Mouse (Mus musculus) cerebellum, adult 8-10 months (tissue): ENCODE results near the gene Kctd7.

Experiments used
- DNase-seq: peaks from one replicate; pipeline ENCODE4 v3.0.0; 2022

Gene Kctd7

DNA sequence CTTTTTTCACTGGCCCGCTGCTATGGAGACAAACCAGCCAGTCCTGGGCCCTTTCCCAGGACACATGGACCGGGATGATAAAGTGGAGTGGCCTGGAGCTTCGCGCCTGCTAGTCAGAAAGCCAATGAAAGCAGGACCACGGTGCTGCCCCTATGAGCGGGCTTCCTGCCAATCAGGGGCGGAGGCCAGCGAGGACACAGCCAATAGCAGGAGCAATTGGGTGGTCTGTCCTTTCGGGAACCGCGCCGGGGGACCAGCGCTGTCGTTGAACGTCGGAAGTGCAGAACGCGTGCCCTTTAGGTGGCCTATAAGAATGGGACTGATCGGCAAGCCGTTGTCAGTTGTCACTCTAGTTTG is 706 bp upstream of the Kctd7 start:
- DNase-seq: no peak

DNA sequence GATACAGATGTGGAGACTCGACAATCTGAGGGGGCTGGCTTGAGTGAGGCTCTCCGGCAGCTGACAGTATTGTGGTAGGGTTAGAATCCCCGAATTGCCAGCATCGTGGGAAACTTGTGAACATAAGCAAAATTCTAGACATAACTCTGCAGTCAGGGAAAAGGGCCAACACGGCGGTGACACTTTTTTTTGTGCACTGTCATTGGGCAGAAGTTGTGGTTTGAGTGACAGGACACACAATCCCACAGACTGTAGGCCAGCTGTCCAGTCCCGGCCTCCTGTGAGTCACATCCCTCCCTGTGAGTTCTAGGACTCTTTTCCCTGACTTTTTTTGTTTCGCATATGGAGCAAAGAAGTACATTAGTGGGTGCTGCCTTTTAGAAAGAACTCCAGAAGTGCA is 1.3 kb downstream of the Kctd7 start:
- DNase-seq: no peak

DNA sequence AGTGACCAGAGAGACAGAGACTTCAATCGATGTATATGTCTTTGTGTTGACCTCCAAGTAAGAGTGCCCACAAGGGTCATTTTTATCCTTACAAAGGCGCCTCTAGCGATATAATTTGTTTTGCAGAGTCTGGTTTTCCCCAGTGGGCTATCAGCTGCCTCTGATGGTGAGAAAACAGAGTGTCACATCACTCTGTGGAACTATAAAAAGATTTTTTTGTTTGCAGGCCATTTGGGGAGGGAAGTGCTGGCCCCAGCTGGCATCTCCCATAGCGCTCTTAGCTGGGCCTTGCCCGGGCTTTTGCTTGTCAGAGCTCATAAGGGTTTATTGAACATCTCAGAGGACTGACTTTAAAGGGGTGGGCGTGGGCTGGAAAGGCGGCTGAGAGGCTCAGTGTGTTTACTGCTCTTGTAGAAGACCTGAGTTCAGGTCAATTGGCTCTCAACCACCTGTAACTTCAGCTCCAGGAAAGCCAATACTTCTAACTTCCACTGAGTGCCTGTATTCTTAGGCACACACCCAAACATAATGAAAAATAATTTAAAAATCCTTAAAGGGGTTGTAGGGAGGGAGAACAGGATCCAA is 5.2 kb downstream of the Kctd7 start:
- no peak for DNase-seq

DNA sequence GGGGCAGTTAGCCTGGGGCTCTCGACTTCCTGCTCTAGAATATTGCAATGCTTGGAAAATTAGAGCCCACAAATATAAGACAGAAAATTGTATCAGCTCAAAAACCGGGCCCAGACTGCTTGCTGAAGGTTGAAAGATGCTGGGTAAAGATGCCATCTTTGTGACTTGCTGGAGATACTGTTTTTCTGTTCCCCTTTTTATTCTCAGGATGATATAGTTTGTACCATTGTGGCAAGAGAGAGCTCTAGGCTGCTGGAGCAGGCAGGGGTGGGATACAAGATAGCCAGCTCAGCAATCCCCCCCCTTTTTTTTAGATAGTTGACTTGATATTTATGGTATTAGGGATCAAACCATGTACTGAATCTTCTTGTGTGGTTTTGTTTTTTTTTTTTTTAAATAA is 9.6 kb downstream of the Kctd7 start:
- DNase-seq: no peak

DNA sequence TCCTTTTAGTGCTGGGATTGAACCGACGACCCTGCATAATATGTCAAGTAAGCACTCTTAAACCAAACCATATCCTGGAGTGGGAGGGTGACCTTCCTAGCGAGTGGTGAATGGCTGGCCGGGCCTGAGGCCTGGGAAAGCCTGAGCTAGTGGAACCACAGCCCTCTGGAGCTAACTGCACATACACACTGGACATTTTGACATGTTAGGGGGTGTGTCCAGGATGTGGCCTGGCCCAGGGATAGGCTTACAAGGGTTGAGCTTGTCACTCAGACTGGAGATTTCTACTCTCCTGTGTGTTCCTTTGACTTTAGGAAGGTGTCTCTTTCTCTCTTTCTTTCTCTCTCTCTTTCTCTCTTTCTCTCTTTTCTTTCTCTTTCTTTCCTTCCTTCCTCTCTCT is 13.9 kb downstream of the Kctd7 start:
- no peak for DNase-seq

DNA sequence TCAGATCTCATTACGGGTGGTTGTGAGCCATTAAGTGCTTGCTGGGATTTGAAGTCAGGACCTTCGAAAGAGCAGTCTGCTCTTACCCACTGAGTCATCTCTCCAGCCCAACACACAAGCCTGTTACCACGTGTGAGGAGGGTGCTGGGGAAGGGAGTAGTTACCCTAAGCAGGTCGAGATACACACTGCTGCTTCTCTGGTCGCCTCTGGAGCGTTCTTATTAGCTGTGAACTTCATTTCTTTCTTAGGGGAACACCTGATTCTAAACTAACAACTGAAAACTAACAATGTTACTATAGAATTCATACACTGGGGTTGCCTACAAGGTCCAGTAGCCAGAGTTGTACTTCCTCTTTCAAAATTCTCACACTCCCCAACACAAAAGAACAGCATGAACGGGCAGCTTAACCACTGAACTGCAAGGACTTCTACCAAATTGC is 15.1 kb downstream of the Kctd7 start:
- no peak for DNase-seq

DNA sequence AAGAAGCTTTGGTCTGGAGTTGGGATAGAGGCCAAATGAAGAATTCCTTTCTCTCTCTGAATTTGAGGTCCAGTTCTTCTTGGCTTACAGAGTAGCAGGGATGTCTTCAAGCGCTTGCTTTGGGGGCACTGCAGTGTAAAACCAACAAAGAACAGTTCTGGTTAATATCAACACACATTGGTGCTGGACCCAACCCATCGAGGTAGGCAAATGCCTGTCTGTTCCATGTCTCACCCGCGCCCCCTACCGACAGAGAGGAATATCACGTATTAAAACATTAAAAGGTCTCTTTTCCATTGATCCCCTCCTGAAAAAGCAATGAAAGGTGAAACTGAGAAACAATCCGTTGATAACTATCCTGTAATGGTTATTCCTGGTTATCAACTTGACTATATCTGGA is 19.0 kb downstream of the Kctd7 start:
- DNase-seq: peak; percentile 81

DNA sequence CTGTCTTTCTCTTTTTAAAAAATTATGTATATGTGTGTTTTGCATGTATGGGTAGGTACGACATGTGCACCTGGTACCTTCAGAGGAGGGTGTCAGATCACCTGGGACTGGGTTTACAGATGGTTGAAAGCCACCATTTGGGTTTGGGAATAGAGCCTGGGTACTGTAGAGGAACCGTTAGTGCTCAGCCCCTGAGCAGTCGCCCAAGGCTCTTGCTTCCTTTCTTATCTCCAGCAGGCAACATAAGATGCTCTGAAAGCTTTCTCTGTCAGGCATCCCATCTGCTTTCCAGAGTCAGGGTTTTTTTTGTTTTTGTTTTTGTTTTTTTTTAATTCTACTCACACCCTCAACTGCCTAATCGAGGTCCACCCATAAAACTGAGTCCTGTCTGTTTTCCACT is 20.6 kb downstream of the Kctd7 start:
- no peak for DNase-seq

DNA sequence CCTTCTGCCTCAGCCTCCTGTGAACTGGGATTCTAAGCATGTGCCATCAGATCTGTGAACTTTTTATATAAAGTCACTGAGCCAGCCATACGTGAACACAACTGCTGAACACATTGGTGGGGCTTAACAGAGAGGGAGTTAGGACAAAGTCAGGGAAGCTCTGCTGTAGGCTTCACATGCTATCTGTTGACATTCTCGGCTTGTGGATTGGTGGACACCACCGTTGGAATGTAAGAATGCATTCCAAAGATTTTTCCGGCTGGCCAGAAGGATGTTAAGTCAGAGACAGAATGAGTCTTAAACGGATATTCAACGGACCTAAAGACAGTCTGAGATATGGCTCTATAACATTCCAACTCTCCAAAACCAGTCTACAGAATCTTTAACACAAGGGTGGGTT is 24.4 kb downstream of the Kctd7 start:
- no peak for DNase-seq

DNA sequence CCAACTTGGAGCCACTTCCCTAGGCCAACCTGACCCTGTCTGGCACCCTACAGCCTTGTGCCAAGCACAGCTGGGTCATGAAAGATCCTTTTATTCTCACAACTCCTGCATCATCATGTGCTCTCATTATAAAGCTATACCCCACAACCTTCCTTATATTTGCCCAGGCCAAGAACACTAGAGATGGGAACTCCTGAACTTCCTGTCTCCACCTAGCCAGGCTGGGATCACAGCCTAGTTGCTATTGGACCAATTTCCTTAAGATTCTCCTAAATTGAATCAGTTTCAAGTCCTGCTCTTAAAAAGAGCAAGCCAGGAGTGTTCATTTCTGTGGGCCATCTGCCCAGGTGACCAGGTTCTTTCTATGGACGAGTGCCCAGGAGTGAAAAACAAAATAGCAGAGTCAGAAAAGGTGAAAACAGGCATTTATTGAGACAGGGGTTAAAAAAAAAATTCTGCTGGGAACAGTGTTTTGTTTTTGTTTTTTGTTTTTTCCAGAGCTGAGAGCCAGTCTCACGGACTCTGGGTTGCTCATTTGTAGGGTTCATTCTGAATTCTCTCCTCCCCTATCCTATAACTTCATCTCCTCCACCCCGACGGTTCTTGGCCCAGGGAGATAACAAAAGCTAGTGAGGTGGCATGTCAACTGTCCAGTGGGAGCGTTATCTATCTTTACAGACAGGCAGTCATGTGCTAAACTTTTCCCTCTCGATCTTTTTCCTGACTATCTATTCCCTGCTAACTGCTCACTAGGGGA is 26.2 kb downstream of the Kctd7 start:
- peak; percentile 18 for DNase-seq

DNA sequence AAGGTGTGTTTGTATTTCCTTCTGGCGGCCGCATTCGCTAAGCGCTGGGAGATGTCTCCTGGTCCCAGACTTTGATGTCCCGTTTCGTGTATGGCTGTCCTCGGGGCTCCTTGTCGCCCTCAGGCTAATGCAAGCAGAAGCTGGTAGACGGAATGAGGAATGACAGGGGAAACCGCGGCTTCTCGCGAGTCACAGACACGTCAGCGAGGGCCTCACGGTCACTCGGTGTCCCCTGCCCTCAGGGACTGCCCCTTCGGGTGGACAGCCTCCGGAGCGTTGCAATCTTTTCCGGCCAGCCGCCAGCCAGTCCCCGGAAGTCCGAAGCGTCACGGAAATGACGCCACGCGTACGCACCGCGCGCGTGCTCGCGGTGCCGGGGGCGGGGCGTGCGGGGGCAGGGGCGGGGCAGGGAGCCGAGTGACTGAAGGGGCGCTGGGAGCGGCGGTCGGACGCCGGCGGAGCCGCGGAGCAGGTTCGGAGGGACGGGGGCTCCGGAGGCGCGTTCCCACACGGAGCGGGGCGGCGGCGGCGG is 26.8 kb downstream of the Kctd7 start, which contains the start of gene Rabgef1:
Gene Rabgef1 (plus strand): TSS at position 376 of the 532 bp plus-strand sequence.
- peak; percentile 91 for DNase-seq

DNA sequence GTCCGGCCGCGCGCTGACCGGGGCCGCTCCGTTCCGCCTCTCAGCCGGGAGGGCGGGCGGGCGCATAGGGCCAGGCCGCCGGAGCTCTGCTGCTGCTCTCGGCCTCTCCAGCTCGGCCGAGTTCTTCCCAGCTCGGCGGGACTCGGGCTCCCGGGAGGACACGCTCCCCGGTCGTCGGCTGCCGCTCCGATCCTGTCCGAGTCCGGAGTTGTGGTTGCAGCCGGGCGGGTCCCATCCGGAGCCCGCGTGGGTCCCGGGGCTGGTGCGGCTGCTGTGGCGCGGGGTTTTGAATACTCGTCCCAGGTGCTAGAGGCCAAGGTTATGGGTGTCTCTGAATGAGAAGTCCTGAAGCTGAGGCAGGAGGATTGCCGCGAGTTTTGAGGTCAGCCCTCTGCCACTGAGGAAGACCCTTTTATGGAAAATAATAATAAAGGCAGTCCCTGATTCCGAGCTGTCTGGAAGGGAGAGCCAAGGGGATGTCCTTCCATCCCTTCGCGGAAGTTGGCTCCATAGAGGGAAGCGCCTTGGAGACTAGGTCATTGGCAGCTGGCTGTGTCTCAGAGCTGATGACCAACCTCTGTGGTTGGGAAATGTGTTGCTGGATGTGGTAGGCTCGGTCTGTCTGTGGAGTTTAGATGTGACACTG is 27.4 kb downstream of the Kctd7 start:
- no peak for DNase-seq

DNA sequence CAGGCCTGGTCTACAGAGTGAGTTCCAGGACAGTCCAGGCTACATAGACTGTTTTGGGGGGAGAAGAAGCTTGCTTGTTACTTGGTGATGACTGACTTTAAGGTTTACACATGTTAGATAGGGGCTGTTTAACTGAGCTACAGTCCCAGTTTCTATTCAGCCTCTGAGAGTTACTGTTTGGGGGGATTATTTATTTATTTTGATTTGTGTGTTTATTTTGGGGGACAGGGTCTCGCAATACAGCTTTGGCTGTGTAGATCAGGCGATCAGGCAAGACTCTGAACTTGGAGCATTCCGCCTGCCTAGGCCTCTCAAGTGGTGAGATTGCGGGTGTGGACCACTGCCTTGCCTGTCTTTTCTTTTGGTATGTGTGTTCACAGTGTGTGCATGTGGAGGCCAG is 28.4 kb downstream of the Kctd7 start:
- DNase-seq: no peak

DNA sequence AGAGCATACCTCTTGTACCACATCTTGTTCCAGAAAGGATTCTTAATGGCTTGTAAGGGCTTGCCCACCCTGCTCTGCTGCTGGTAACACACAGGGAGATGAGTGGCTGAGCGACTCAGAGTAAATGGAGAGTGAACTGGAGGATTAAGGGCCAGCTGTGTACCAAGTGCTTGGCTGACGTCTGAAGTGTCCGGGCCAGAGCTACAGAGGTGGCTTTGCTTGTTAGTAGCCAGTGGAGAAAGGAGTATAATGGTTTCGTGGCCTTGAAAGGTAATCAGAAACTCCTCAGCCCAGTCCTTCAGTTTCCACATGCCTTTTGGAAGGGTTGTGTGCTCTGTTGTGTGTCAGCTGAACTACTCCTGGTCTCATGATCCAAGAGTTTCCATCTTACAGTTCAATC is 33.2 kb downstream of the Kctd7 start:
- no peak for DNase-seq

DNA sequence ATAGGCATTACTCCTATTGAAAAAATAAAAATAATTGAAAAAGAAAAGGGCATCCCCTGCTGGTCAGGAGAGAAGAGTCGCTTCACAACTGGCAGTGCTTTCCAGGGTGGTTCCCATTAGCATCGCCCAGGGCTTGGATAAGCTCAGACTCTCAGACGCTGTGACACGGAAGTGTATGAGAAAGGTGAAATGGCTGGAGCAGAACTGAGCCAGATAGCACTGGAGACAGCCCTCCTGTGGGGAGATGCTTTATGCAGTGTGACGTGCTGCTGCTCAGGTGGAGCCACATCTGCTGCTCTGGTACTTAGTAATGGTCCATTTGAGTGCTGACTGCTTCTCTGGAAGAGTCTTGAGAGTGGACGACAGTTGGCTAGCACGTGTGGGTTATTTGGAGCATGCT is 35.7 kb downstream of the Kctd7 start:
- no peak for DNase-seq

DNA sequence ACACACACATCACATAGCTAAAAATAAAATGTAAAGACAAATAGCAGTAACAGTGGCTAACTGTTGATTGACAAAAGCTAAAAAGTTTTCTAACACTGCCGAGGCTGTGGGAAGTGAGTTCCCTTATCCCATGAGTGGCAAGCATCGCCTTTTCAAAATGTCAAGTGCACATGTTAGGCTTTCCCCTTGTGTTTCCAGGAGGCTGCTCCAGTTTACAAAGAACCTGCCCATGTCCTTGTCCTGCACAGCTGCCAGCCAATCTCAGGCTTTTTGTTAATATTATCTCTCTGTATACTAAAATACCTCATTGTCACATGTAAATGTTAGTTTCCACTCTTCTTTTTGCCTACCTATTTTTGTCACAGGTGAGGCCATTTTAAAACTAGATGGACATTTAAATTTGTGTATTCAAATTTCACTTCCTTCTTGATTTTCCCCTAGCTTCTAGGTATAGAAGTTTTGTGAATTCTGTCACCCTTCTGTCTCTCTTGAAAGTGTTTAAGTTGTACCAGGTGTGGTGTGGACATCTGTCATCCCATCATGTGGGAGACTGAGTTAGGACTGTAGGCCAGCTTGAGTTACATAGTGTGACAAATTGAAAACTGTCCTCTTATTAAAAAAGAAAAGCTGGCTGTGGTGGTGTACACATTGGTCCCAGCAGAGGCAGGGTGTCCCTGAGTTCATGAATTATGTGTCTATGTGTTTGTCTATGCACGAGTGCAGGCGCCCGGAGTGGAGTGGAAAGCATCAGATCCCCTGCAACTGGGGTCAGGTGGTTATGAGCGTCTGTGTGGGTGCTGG is 37.3 kb downstream of the Kctd7 start:
- no peak for DNase-seq

DNA sequence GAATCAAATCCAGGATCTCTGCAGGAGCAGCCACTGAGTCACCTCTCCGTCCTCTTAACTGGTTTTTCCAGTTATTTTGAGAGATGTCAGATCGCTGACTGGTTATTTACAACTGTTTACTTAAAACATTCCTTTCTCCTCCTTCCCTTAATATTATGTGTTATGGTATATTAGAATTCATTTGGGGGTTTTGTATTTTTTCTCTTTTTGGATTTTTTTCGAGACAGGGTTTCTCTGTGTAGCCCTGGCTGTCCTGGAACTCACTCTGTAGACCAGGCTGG is 37.8 kb downstream of the Kctd7 start:
- no peak for DNase-seq

DNA sequence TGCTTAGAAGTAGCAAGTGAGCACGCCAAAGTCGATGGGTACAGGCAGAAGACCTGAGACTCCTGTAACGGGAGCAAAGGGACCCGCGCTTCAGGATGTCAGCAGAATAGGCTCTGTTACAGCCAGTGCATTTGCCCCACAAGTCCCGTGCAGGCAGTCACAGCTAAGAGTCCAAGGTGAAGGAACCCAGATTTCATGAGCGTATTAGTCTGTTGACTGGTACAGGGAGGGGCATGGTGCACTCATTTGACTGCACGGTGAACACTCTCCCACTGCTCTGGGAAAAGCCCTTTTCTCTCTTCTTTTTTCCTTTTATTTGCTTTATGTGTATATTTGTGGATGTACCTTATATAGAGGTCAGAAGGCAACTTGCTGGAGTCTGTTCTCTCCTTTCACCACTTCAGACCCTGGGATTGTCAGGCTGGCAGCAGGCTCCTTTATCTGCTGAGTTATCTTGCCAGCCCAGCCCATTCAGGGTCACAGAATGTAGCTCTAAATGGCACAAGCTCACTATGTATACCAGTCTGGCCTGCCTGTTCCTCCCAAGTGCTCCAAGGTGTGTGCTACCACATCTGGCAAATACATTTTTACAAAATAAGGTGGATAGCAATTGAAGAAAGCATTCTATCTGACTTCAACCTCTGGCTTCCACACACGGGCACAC is 39.7 kb downstream of the Kctd7 start:
- DNase-seq: no peak

DNA sequence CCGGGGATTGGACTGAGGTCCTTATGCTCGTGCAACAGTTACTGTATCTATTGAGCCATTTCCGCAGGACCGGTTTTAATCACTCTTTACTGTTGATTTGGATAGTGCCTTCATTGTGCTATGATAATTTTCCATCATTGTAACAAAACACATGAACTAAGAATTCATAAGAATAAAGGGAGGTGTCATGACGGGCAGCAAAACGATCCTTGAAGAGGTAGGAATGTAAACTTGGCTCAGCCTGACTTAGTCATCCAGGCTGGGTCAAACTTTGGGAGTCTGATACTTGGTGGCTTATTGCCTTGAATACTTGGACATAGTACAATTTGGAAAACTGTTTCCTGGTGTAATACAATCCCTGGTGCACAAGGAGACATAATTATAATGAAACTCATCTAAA is 40.7 kb downstream of the Kctd7 start:
- DNase-seq: no peak

DNA sequence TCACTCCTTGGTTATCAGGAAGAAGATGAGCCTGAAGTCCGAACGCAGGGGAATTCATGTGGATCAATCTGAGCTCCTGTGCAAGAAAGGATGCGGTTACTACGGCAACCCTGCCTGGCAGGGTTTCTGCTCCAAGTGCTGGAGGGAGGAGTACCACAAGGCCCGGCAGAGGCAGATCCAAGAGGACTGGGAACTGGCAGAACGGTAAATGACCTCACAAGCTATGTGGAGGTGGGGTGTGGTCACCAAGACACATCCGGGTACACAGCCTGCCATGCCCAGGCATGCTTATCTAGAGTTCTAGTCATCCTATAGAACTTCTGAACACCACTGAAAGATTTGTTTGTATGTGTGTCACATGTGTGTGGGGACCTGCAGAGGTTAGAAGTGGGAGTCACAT is 42.7 kb downstream of the Kctd7 start:
- no peak for DNase-seq

DNA sequence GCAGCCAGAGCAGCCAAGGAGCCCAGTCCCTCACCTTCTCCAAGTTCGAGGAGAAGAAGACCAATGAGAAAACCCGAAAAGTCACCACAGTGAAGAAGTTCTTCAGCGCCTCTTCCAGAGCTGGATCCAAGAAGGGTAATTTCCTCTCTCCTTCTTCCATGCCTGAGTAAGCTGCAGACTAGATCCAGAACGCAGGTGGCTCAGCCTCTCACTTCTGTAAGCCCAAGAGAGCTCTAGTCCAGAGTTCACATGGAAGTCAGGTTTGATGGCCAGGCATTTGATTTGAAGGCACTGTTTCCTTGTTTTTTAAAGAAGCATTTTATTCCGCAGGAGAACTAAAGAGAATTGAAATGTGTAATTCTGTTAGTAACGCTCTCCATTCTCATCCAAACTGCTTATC is 46.2 kb downstream of the Kctd7 start:
- DNase-seq: no peak

DNA sequence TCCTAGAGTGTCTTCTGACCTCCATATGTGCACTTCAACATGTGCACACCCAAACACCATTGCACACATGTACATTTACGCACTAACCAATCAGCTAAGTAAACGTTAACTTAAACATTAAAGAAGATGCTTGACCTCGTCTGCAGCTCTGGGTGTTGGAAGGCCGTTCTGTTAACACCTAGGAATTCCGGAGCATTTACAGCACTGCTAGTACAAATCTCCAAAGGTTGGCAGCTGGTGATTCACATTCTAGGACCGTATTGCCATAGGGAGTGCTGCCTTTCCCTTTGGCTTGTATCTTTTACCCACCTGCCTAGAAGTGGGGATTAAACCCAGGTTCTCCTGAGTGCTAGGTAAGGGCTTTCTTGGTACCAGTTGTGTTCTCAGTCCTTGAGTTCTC is 47.2 kb downstream of the Kctd7 start:
- DNase-seq: no peak

DNA sequence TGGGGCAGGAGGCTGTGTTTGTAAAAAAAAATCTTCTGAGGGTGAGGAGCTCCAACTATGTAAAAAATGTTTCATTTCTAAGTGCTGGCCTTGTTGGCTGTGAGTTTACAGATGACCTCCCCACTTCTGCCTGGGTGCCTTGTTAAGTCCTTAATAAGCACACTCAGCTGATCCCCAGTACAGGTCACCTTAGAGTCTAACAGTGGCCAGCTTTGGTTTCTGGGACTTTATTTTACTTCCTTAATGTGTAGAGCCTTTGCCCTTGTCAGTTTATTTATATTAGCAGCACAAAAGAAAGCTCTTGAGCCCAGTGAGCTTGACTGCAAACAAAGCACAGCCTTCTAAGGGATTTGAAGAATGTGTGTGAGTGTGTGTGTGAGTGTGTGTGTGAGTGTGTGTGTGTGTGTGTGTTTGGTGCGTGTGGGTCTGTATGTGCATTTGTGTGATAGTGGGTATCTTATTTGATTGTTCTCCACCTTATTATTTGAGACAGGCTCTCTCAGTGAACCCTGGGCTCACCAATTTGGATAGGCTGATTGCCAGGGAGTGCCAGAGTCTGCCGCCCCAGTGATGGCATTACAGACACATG is 47.8 kb downstream of the Kctd7 start:
- DNase-seq: no peak
